Mouse (Mus musculus) liver, adult 2 months (tissue): ENCODE measurements at regions not wholly inside any gene's neighbourhood (a gene's known extent, or its start where the extent isn't known, plus 50 kb on each side); places are given as distances from the start of the nearest gene placed in this dataset.

ENCODE experiments used
- DNase-seq: peaks from one replicate; pipeline ENCODE4 v3.0.0-alpha.2; 2011; ENCODE audit warnings: low read depth, low spot score; ENCODE audit errors: extremely low read depth
- H3K27ac ChIP-seq: fragments of 200-500 bp; replicated peaks from 2 replicates; pipeline ENCODE4 v1.5.1; 2012; ENCODE audit warnings: low read depth, mild to moderate bottlenecking, control low read depth, inconsistent platforms, low read length; ENCODE audit not compliant: insufficient read depth
- H3K27me3 ChIP-seq: fragments of 200-500 bp; 2 replicates; pipeline ENCODE4 v1.6.1; 2012; ENCODE audit warnings: mild to moderate bottlenecking, moderate library complexity, low read length, inconsistent platforms; ENCODE audit not compliant: control insufficient read depth, insufficient read depth
- H3K36me3 ChIP-seq: fragments of 200-500 bp; 2 replicates; pipeline ENCODE4 v1.6.1; 2012; ENCODE audit warnings: low read length, inconsistent platforms; ENCODE audit not compliant: control insufficient read depth, insufficient read depth
- H3K4me1 ChIP-seq: fragments of 200-500 bp; 2 replicates; pipeline ENCODE4 v1.6.1; 2011; ENCODE audit warnings: low read length; ENCODE audit not compliant: control insufficient read depth, insufficient read depth
- H3K4me3 ChIP-seq: fragments of 200-500 bp; 2 replicates; pipeline ENCODE4 v1.5.1; 2011; ENCODE audit warnings: low read depth, mild to moderate bottlenecking, control low read depth, low read length, moderate library complexity; ENCODE audit not compliant: insufficient read depth
- H3K79me2 ChIP-seq: fragments of 200-500 bp; 2 replicates; pipeline ENCODE4 v1.6.1; 2012; ENCODE audit warnings: inconsistent platforms, mild to moderate bottlenecking, low read length, moderate library complexity; ENCODE audit not compliant: control insufficient read depth, insufficient read depth
- H3K9ac ChIP-seq: fragments of 200-500 bp; 2 replicates; pipeline ENCODE4 v1.6.1; 2012; ENCODE audit warnings: low read depth, mild to moderate bottlenecking, control low read depth, inconsistent platforms, low read length
- CTCF ChIP-seq: fragments of 200-500 bp; IDR thresholded peaks from 2 replicates; pipeline ENCODE4 v1.5.1; 2011; ENCODE audit warnings: low read depth, low read length, control low read depth
- POLR2A ChIP-seq: fragments of 200-500 bp; IDR thresholded peaks from 2 replicates; pipeline ENCODE4 v1.6.1; 2011; ENCODE audit warnings: low read length, control low read depth; ENCODE audit not compliant: insufficient read depth; ENCODE audit errors: extremely low read depth
- WGBS: fragments of 180-500 bp; shearing (Covaris S2); methylation state at CpG from one replicate; pipeline ENCODE4 v1.1.7; 2018; 5-methylcytosine and 5-hydroxymethylcytosine counted together

DNA sequence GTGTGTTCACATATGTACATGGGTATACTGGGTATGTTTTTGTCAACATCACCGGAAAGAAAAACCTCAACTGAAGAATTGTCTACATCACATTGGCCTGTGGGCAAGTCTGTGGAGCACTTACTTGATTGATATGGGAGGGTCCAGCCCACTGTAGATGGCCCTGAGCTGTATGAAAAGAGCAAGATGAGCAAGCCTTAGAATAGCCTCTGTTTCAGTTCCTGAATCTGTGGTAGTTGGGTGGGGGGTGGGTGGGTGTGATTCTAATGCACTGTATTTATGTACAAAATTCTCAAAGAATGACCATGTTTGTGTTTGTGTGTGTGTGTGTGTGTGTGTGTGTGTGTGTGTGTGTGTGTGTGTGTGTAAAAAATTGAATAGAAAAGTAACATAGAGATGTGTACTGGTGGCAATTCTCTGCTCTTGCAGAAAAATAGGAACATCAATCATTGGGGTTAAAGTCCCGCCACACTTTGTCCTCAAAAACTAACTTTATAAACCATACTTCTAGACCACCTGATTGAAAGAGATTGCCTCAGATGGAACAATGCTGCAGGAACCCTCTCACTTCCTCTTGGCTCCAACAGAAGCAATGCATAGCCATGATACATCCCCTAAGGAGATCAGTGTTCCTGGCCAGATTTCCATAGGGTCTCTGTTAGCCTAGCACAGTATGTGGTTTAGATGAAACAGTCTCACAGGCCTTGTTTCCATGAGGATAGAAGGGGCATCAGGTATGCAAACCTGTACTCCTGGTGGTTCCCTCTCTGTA, 484.3 kb upstream of the Gcfc2 start:
- Histone ChIP-seq H3K4me1 (no peaks in the 10 kb centered on the region), H3K9ac (no peak overlapping the region), H3K27ac (no peak overlapping the region), H3K79me2 (no peaks in the 10 kb centered on the region), H3K36me3 (no peaks in the 10 kb centered on the region), H3K4me3 (no peak overlapping the region), H3K27me3 (no peaks in the 10 kb centered on the region)
- DNase-seq = no peak
- 82% methylated on average over 2 of the region's 2 CpGs for WGBS
- TF ChIP-seq POLR2A (no peak), CTCF (no peak)

DNA sequence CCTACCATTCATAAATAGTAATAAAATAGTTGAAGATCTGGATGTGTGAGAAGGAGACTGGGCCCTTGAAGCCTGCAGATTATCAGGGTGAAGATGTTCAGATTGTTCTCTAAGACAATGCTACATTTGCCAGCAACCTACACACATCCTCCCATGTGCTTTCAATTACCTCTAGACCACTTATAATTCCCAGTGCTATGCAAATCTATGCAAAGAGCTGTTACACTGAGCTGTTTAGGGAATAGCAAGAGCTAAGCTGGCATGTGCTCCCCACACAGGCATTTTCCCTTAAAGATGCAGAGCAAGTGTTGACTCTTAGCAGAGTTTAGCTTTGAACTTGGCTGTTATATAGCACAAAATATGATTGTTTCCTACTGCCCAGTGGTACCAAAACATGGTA, 482.1 kb upstream of the Gcfc2 start:
- no peaks in the 10 kb centered on the region for H3K27me3 ChIP-seq
- no peak overlapping the region for H3K27ac ChIP-seq
- H3K4me3 ChIP-seq = no peak overlapping the region
- H3K79me2 ChIP-seq = no peaks in the 10 kb centered on the region
- no peak for DNase-seq
- no peak for TF ChIP-seq POLR2A
- TF ChIP-seq CTCF = no peak
- H3K4me1 ChIP-seq = no peaks in the 10 kb centered on the region
- H3K36me3 ChIP-seq = no peaks in the 10 kb centered on the region
- H3K9ac ChIP-seq = no peak overlapping the region

DNA sequence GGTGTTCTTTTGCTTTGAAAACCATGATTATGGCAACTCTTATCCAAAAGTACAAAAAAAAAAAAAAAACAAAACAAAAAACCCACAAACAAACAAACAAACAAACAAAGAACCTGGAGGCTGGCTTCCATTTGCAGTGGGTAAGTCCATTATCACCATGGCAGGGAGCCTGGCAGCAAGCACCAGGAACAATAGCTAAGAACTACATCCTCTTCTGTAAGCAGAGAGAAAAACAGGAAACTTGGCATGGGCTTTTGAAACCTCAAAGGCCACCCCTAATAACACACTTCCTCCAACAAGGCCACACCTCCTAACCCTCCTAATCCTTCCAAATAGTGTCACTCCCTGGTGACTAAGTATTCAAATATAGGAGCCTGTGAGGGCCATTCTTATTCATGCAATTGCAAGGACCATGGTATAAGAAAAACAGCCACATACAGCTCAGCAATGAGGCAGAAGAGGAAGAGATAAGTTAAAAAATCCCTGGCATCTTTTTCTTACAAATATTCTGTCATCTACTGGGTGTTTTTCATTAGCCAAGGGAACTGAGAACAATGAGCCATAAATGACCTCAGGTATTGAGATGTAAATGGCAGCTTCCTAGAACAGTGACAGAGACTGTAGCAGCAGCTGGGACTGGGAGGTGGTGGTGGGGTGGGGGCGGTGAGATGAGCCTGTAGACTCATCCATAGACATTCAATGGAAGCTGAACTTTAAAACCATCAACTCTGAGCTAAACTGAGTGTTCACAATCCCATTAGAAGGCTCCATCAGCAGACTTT, 477.3 kb upstream of the Gcfc2 start:
- Histone ChIP-seq H3K27ac (no peak overlapping the region), H3K27me3 (no peaks in the 10 kb centered on the region), H3K36me3 (no peaks in the 10 kb centered on the region), H3K4me1 (no peaks in the 10 kb centered on the region), H3K79me2 (no peaks in the 10 kb centered on the region), H3K4me3 (no peak overlapping the region), H3K9ac (no peak overlapping the region)
- no peak for TF ChIP-seq POLR2A
- TF ChIP-seq CTCF = no peak
- 78% methylated on average over 1 of the region's 1 CpGs for WGBS
- DNase-seq = no peak

DNA sequence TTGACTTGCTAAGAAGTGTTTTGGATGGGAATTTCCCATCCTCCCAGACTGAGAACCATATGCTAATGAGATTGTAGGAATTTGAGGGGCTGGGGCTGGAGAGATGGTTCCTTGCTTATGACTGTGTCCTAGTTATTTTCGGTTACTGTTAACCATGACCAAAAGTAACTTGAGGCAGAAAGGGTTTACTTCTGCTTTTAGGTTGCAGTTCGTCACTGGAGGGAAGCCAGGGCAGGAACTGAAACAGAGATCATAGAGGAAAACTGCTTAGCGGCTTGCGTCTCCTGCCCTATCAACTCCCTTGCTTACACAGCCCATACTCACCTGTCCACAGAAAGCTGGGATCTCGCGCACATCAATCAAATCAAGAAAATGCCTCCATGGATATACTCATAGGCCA, 475.8 kb upstream of the Gcfc2 start:
- TF ChIP-seq POLR2A (no peak), CTCF (no peak)
- DNase-seq = peak; percentile 34
- WGBS = 85% methylated on average over 6 of the region's 6 CpGs
- Histone ChIP-seq H3K27ac (no peak overlapping the region), H3K9ac (no peak overlapping the region), H3K79me2 (no peaks in the 10 kb centered on the region), H3K27me3 (no peaks in the 10 kb centered on the region), H3K4me3 (no peak overlapping the region), H3K36me3 (no peaks in the 10 kb centered on the region), H3K4me1 (no peaks in the 10 kb centered on the region)

DNA sequence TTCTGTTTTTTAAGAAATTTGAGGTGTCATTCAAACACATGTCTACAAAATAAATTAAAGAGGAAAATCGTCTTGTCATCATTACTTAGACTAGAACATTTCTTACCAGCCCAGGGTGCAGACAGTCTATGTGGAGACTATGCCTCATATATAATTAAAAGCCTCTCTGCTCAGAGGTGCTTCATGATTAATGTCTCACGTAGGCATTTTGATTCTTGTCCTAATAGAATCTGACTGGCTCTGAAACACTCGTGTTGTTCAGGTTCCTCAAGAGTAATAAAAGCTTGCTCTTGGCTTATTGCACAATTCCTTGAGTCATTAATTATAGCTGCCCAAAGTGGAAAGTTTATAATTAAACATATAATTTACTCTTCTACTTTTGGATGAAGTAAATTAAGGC, 475.1 kb upstream of the Gcfc2 start:
- TF ChIP-seq CTCF = no peak
- TF ChIP-seq POLR2A = no peak
- DNase-seq = no peak
- 69% methylated on average over 3 of the region's 3 CpGs for WGBS

DNA sequence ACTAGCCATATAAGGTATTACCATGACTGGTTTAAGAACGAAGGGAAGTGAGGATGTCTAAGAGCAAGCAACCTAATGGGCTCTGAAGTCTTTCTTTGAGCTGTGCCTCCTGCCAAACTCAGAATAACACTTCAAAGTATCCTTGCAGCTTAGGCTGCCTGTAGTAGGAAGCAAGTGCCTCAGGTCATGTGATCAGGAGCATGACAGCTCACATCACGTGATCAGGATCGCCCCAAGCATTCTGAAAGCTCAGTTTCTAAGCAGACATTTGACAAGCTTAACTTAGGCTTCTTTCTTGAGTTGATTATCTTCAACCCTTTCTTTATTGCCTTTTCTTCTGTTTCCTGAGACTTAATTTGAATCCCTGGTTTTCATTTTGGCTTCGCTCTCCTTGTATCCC, 462.4 kb upstream of the Gcfc2 start:
- DNase-seq = no peak
- H3K9ac ChIP-seq = no peak overlapping the region
- H3K27me3 ChIP-seq = no peaks in the 10 kb centered on the region
- no peaks in the 10 kb centered on the region for H3K36me3 ChIP-seq
- no peaks in the 10 kb centered on the region for H3K79me2 ChIP-seq
- no peak overlapping the region for H3K4me3 ChIP-seq
- no peak for TF ChIP-seq POLR2A
- TF ChIP-seq CTCF = no peak
- no peak overlapping the region for H3K27ac ChIP-seq
- WGBS = 81% methylated on average over 4 of the region's 4 CpGs
- no peaks in the 10 kb centered on the region for H3K4me1 ChIP-seq

More for the DNA sequence above, 475.1 kb upstream of the Gcfc2 start:
- Histone ChIP-seq H3K27me3 (no peaks in the 10 kb centered on the region), H3K9ac (no peak overlapping the region), H3K79me2 (no peaks in the 10 kb centered on the region), H3K4me3 (no peak overlapping the region), H3K36me3 (no peaks in the 10 kb centered on the region), H3K4me1 (no peaks in the 10 kb centered on the region), H3K27ac (no peak overlapping the region)
